Mouse (Mus musculus) neural tube, embryonic 10.5 days (tissue): Measurements from ENCODE around the gene Plekhh1.
A peak's percentile ranks its signal among the peaks of the same experiment; 100 is the strongest.

ENCODE experiments used
- DNase-seq: peaks from one replicate; pipeline ENCODE4 v3.0.0-alpha.2; 2017; ENCODE audit warnings: low spot score; ENCODE audit errors: extremely low spot score

The Plekhh1 gene

GRCm38 (mm10) chr12:79070736-79071333 lies 41.9 kb downstream of the Plekhh1 start:
- DNase-seq, result no peak

DNA sequence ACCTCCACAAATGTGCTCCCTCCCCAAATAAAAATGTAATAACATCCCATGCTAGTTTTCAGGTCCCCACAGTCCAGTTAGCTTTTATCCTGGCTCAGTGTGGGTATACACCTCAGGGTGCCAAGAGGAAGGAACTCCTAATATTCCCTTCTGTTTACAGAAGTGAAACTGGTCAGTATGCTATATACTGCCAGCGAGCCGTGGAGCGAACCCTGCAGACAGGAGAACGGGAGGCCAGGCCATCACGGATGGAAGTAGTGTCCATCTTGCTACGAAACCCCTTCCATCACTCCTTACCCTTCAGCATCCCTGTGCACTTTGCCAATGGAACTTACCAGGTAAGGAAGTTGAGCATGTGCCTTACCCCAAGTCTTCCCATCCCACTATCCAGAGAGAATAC lies 43.6 kb downstream of the Plekhh1 start:
- DNase-seq, result no peak

DNA sequence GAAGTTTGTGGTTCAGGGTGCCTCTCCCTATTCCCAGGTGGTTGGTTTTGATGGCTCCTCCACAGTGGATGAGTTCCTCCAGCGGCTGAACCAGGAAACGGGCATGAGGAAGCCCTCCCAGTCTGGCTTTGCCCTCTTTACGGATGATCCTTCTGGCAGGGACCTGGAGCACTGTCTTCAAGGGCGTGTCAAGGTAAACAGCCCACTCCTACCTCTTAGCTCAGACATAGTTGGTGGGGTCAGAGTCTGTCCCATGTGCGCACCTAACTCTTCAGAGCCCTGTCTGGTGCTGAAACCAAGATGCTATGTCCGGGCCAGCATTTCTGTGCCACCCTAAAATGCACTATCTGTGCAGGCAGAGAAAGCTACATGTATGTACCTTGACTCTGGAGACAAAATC lies 44.4 kb downstream of the Plekhh1 start:
- DNase-seq, result no peak

- DNase-seq, result peak; percentile 90
Observed at GRCm38 (mm10) chr12:79089182-79089812, 60.3 kb downstream of the Plekhh1 start, which contains the start of gene Pigh. Gene Pigh, minus strand, starts transcription at chr12:79089651.

DNA sequence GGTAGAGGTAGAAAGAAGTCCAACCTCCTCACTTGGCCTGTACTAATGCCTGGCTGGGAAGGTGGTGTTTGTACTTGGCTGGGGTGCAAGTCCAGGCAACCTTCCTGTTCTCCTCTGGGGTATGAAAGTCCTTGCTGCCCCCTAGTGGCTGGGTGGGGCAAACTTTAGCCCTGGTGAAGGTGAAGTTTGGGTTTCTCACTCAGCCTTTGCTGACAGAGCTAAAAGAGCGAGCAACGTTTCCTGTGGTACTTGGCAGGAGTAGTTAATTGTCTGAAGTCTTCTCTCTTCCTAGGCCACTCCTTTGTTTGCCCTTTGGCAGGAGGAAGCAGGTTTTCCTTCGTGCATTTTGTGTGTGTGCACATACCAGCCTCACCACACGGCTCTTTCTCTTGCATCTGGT lies 63.6 kb downstream of the Plekhh1 start:
- no peak for DNase-seq

DNA sequence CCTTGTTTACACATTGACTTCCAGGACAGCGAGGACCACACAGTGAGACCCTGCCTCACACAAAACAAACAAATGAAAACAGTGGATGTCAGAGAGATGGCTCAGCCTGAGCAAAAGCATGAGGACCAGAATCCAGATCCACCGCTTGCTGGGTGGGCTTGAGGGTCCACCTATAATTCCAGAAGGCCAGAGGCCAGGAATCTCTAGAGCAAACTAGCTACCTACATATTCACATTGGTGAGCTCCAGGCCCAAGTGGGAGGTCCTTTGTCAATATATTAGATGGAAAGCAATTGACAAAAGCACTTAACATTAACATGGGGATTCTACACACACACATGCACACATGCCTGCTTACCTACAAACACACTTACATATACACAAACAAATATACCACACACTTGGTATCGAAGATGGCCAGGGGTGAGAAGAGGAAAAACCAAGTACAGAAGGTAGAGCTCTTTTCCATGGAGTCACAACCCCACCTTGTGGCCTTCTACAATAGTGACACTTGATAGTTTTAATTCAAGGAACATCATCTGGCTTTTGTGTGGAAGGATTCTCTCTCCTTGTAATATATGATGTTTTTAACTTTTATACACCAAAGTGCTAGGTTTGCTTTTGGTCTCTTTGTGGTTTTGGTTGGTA lies 68.3 kb downstream of the Plekhh1 start:
- DNase-seq, result peak; percentile 19

DNA sequence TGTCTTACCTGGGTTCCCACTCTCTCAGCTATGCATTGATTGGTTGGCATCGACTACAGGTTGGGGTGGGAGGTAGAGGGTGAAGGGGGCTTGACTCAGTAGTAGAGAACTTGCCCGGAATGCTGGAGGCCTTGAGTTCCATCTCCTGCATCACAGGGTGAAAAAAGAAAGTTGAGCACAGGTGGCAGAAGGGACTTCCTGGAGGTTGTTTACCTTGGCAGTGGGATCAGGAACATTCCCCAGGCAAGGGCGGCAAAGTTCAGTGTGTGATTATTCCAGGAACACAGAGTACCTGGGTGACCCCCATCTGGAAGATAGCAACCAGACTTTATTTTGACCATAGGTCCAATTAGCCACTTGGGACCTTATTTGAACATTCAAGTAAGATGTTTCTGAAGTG lies 74.8 kb downstream of the Plekhh1 start:
- DNase-seq, result no peak

- no peak for DNase-seq
Observed at GRCm38 (mm10) chr12:79104544-79104943, 75.6 kb downstream of the Plekhh1 start.

DNA sequence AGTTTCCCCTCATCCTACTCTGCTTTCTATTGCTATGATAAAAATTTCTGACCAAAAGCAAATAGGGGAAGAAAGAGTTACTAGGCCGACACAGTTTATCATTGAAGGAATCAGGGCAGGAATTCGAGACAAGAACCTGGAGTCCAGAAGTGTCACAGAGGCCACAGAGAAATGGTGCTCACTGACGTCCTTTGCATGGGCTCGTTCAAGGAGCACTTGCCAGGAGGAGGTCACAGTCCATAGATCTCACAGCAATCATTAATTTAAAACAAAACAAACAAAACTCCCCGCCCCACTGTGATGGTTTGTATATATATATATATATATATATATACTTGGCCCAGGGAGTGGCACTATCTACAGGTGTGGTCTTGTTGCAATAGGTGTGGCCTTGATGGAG lies 76.3 kb downstream of the Plekhh1 start:
- DNase-seq, result no peak

GRCm38 (mm10) chr12:79118991-79119390 lies 90.0 kb downstream of the Plekhh1 start:
- DNase-seq, result no peak

- DNase-seq, result no peak
Observed at GRCm38 (mm10) chr12:79122820-79123219, 93.9 kb downstream of the Plekhh1 start.

DNA sequence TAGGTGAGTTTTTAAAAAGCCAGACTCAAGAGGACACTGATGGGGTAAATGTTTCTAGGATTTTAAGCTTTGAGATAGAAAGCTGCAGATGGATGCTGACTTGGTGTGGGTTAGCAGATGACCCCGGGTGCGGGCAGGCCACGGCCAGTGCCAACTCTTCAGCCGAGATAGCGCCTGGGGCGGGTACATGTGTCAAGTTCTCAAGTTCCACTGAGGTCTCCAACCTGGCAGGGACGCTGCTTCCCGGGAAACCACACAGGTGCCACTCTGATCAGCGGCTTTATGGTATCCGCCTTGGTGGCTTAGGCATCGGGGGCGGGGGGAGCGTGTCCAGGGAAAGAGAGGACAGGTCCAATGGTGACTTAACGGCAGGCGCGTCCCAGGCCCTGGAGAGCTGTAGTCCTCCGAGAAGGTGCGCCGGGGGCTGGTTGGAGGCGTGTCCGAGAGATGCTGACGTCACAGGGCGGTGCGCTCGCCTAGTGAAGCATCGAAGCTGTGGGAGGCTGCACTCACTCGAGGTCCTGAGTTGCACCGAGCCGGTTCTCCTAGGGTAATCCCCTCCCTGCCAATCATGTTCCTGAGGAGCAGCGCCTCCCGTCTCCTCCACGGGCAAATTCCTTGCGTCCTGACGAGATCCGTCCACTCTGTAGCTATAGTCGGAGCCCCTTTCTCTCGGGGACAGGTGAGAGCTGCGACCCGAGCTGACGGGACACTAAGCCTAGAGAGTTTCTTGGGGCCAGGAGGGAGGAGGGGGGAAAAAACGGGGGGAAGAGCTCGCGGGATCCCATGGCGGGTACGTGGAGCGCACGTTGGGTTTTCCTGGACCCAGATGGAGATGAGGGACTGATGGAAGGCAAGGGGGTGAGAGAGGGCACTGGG lies 101.6 kb downstream of the Plekhh1 start, which contains the start of gene Arg2:
Gene Arg2 (plus strand): TSS at position 479 of the 879 bp plus-strand sequence.
- DNase-seq, result peak; percentile 71
